In genomic region chr7:16988405-16988804, GRCm38 (mm10) we compare ENCODE assay signal across 9 mouse cellular contexts. TPM values are rescaled to one million over a fixed set of nuclear protein-coding genes. Genes with fewer than 3 reads are reported as not detected.
DNase-seq lines count a peak whose midpoint lies in the region; ATAC-seq and TF ChIP-seq lines count a peak whose summit lies in the region.
"Had no signal": no experiment of that assay in that cellular context is flagged by ENCODE, and none has a peak within 500 bp of the region (broad histone marks: within the 10 kb centered on the region; RNA-seq: fewer than 3 reads in every experiment).

No protein-coding gene starts in this region.

- peak overlapping the region; percentile 44; the same call in 1 of the 2 replicates for H3K27ac ChIP-seq in intestine, embryonic 14.5 days (ENCODE audit: low read depth)
- no peak overlapping the region for H3K27ac ChIP-seq in intestine, postnatal 0 days (ENCODE audit: low read depth, low read length)
- H3K27ac ChIP-seq in forebrain, embryonic 13.5 days: peak overlapping the region; percentile 89
- peak overlapping the region; percentile 60; the same call in 1 of the 2 replicates for H3K27ac ChIP-seq in hindbrain, postnatal 0 days
- peak overlapping the region; percentile 71; the same call in 1 of the 2 replicates for H3K27ac ChIP-seq in midbrain, postnatal 0 days (ENCODE audit: low read depth, low read length)

- no peaks in the 10 kb centered on the region for H3K36me3 ChIP-seq in intestine, embryonic 14.5 days (ENCODE audit: control insufficient read depth, insufficient read depth, low read length)
- no peaks in the 10 kb centered on the region; the same call in 1 of the 2 replicates for H3K36me3 ChIP-seq in intestine, postnatal 0 days (ENCODE audit: control insufficient read depth, insufficient read depth)
- H3K36me3 ChIP-seq in forebrain, embryonic 13.5 days (ENCODE audit: poor library complexity, severe bottlenecking): no peaks in the 10 kb centered on the region
- H3K36me3 ChIP-seq in hindbrain, postnatal 0 days (ENCODE audit: insufficient read depth, low read length): no peaks in the 10 kb centered on the region
- H3K36me3 ChIP-seq in midbrain, postnatal 0 days (ENCODE audit: insufficient read depth, low read length): no peaks in the 10 kb centered on the region
- H3K36me3 ChIP-seq: G1E had no signal

- no peak for TF ChIP-seq CTCF in intestine, postnatal 0 days (IDR thresholded peaks at IDR 0.05; ENCODE audit: low read depth)
- TF ChIP-seq CTCF in hindbrain, postnatal 0 days (IDR thresholded peaks at IDR 0.05; ENCODE audit: low read depth): no peak
- no peak for TF ChIP-seq CTCF in midbrain, postnatal 0 days (IDR thresholded peaks at IDR 0.05)

- no peak for ATAC-seq in intestine, embryonic 14.5 days (replicated peaks; ENCODE audit: low FRiP score, low TSS enrichment, low read depth)
- no peak for ATAC-seq in intestine, postnatal 0 days
- no peak for ATAC-seq in forebrain, embryonic 13.5 days
- no peak for ATAC-seq in hindbrain, postnatal 0 days
- no peak for ATAC-seq in midbrain, postnatal 0 days (ENCODE audit: low FRiP score)

- peaks cover 42% of the 10 kb centered on the region for H3K4me1 ChIP-seq in intestine, embryonic 14.5 days (replicated peaks; ENCODE audit: control insufficient read depth, insufficient read depth, low read length)
- H3K4me1 ChIP-seq in intestine, postnatal 0 days (replicated peaks; ENCODE audit: control insufficient read depth, insufficient read depth, low read length): 0 out of 2 replicates have a peak, but pooled peaks cover 7% of the 10 kb centered on the region
- H3K4me1 ChIP-seq in forebrain, embryonic 13.5 days: peaks cover 56% of the 10 kb centered on the region
- peaks cover 12% of the 10 kb centered on the region; the same call in 1 of the 2 replicates for H3K4me1 ChIP-seq in hindbrain, postnatal 0 days (ENCODE audit: insufficient read depth, low read length)
- H3K4me1 ChIP-seq in midbrain, postnatal 0 days (ENCODE audit: insufficient read depth, low read length): peaks cover 30% of the 10 kb centered on the region

- peak; percentile 81 for DNase-seq in intestine, embryonic 14.5 days (ENCODE audit: low spot score)
- peak; percentile 57 for DNase-seq in hindbrain, postnatal 0 days (ENCODE audit: low spot score)
- peak; percentile 40 for DNase-seq in midbrain, postnatal 0 days (ENCODE audit: low spot score)
- DNase-seq in thymus, postnatal 10 days (ENCODE audit: low spot score in 2 of 2): no peak
- DNase-seq in thymus, adult 18-20 months: no peak
- DNase-seq in left cerebral cortex, adult 9 months (ENCODE audit: low spot score in 2 of 2): no peak

- no peaks in the 10 kb centered on the region for H3K27me3 ChIP-seq in intestine, embryonic 14.5 days (replicated peaks; ENCODE audit: control insufficient read depth, insufficient read depth, low read length)
- H3K27me3 ChIP-seq in intestine, postnatal 0 days (replicated peaks; ENCODE audit: control insufficient read depth, insufficient read depth, low read length): no peaks in the 10 kb centered on the region
- no peaks in the 10 kb centered on the region for H3K27me3 ChIP-seq in forebrain, embryonic 13.5 days
- H3K27me3 ChIP-seq in hindbrain, postnatal 0 days (ENCODE audit: insufficient read depth, low read length): no peaks in the 10 kb centered on the region
- H3K27me3 ChIP-seq in midbrain, postnatal 0 days (ENCODE audit: insufficient read depth, low read length): no peaks in the 10 kb centered on the region

- H3K4me2 ChIP-seq in intestine, embryonic 14.5 days (ENCODE audit: low read length): no peak overlapping the region
- no peak overlapping the region for H3K4me2 ChIP-seq in intestine, postnatal 0 days (replicated peaks; ENCODE audit: low read depth)
- H3K4me2 ChIP-seq in forebrain, embryonic 13.5 days: peak overlapping the region; percentile 36; the same call in 1 of the 2 replicates
- H3K4me2 ChIP-seq in hindbrain, postnatal 0 days (ENCODE audit: low read depth, low read length): no peak overlapping the region
- H3K4me2 ChIP-seq in midbrain, postnatal 0 days (ENCODE audit: low read depth, low read length, poor library complexity, severe bottlenecking): no peak overlapping the region

- no peak overlapping the region for H3K9ac ChIP-seq in intestine, embryonic 14.5 days (ENCODE audit: low read length)
- H3K9ac ChIP-seq in intestine, postnatal 0 days (ENCODE audit: low read depth, low read length): no peak overlapping the region
- no peak overlapping the region for H3K9ac ChIP-seq in forebrain, embryonic 13.5 days
- H3K9ac ChIP-seq in hindbrain, postnatal 0 days (replicated peaks; ENCODE audit: low read length): no peak overlapping the region
- H3K9ac ChIP-seq in midbrain, postnatal 0 days (replicated peaks; ENCODE audit: low read length, poor library complexity, severe bottlenecking): no peak overlapping the region

- 33% methylated on average over 3 of the region's 3 CpGs for WGBS in intestine, embryonic 14.5 days
- 51% methylated on average over 3 of the region's 3 CpGs for WGBS in intestine, postnatal 0 days
- 33% methylated on average over 3 of the region's 3 CpGs for WGBS in forebrain, embryonic 13.5 days
- WGBS in hindbrain, postnatal 0 days: 22% methylated on average over 3 of the region's 3 CpGs
- WGBS in midbrain, postnatal 0 days: 39% methylated on average over 3 of the region's 3 CpGs

- H3K9me3 ChIP-seq in intestine, embryonic 14.5 days (ENCODE audit: control insufficient read depth, low read length): no peaks in the 10 kb centered on the region
- H3K9me3 ChIP-seq in intestine, postnatal 0 days (ENCODE audit: control insufficient read depth): no peaks in the 10 kb centered on the region
- H3K9me3 ChIP-seq in forebrain, embryonic 13.5 days (replicated peaks): no peaks in the 10 kb centered on the region
- H3K9me3 ChIP-seq in hindbrain, postnatal 0 days (ENCODE audit: low read length): no peaks in the 10 kb centered on the region
- H3K9me3 ChIP-seq in midbrain, postnatal 0 days (ENCODE audit: low read length): no peaks in the 10 kb centered on the region
- H3K9me3 ChIP-seq: G1E had no signal

- H3K4me3 ChIP-seq in intestine, embryonic 14.5 days (ENCODE audit: low read depth, low read length): no peak overlapping the region
- H3K4me3 ChIP-seq in intestine, postnatal 0 days (ENCODE audit: low read depth, low read length): no peak overlapping the region
- no peak overlapping the region for H3K4me3 ChIP-seq in forebrain, embryonic 13.5 days
- H3K4me3 ChIP-seq in hindbrain, postnatal 0 days (ENCODE audit: low read length): no peak overlapping the region
- H3K4me3 ChIP-seq in midbrain, postnatal 0 days (ENCODE audit: low read depth, low read length): no peak overlapping the region

RNA-seq across cellular contexts. Expression of gene Ccdc8, which starts 4.1 kb away (rescaled TPM):
- polyA plus RNA-seq in intestine, embryonic 14.5 days (2014; fragmentation: Nextera tagmentation; extraction: Ambion mirVana): 24.1 and 26.0 TPM in 2 replicates
- 3.6 and 4.0 TPM in 2 replicates for polyA plus RNA-seq in intestine, postnatal 0 days (2015; fragmentation: Nextera tagmentation; extraction: Ambion mirVana)
- polyA plus RNA-seq in forebrain, embryonic 13.5 days (2015; fragmentation: Nextera tagmentation; extraction: Ambion mirVana): 6.0 and 8.6 TPM in 2 replicates
- 6.0 and 7.1 TPM in 2 replicates for total RNA-seq in hindbrain, postnatal 0 days (2014; rRNA removed)
- polyA plus RNA-seq in hindbrain, postnatal 0 days (2015; fragmentation: Nextera tagmentation; extraction: Ambion mirVana): 3.0 and 3.6 TPM in 2 replicates
- total RNA-seq in midbrain, postnatal 0 days (2014; rRNA removed): 5.5 and 5.8 TPM in 2 replicates
- 2.0 and 2.5 TPM in 2 replicates for polyA plus RNA-seq in midbrain, postnatal 0 days (2015; fragmentation: Nextera tagmentation; extraction: Ambion mirVana)

RNA-seq across cellular contexts. Expression of gene Gm42372, which starts 5.5 kb away (rescaled TPM):
- polyA plus RNA-seq in intestine, embryonic 14.5 days (2014; fragmentation: Nextera tagmentation; extraction: Ambion mirVana): 0.51 and 0.62 TPM in 2 replicates
- polyA plus RNA-seq in intestine, postnatal 0 days (2015; fragmentation: Nextera tagmentation; extraction: Ambion mirVana): 0.09 and 0.10 TPM in 2 replicates
- 2.5 and 3.0 TPM in 2 replicates for polyA plus RNA-seq in forebrain, embryonic 13.5 days (2015; fragmentation: Nextera tagmentation; extraction: Ambion mirVana)
- 36.9 and 41.7 TPM in 2 replicates for total RNA-seq in hindbrain, postnatal 0 days (2014; rRNA removed)
- 8.2 and 8.9 TPM in 2 replicates for polyA plus RNA-seq in hindbrain, postnatal 0 days (2015; fragmentation: Nextera tagmentation; extraction: Ambion mirVana)
- 48.8 and 49.0 TPM in 2 replicates for total RNA-seq in midbrain, postnatal 0 days (2014; rRNA removed)
- polyA plus RNA-seq in midbrain, postnatal 0 days (2015; fragmentation: Nextera tagmentation; extraction: Ambion mirVana): 9.0 and 9.2 TPM in 2 replicates
- polyA plus RNA-seq: G1E had no signal

RNA-seq across cellular contexts. Expression of gene Pnmal1, which starts 28.9 kb away (rescaled TPM):
- polyA plus RNA-seq in intestine, embryonic 14.5 days (2014; fragmentation: Nextera tagmentation; extraction: Ambion mirVana): 3.7 and 4.1 TPM in 2 replicates
- polyA plus RNA-seq in intestine, postnatal 0 days (2015; fragmentation: Nextera tagmentation; extraction: Ambion mirVana): 2.0 and 2.2 TPM in 2 replicates
- polyA plus RNA-seq in forebrain, embryonic 13.5 days (2015; fragmentation: Nextera tagmentation; extraction: Ambion mirVana): 37.0 and 40.8 TPM in 2 replicates
- total RNA-seq in hindbrain, postnatal 0 days (2014; rRNA removed): 22.7 and 24.3 TPM in 2 replicates
- polyA plus RNA-seq in hindbrain, postnatal 0 days (2015; fragmentation: Nextera tagmentation; extraction: Ambion mirVana): 40.9 and 41.2 TPM in 2 replicates
- 41.2 and 54.0 TPM in 2 replicates for total RNA-seq in midbrain, postnatal 0 days (2014; rRNA removed)
- 64.8 and 65.2 TPM in 2 replicates for polyA plus RNA-seq in midbrain, postnatal 0 days (2015; fragmentation: Nextera tagmentation; extraction: Ambion mirVana)

RNA-seq across cellular contexts. Expression of gene Ppp5c, which starts 39.3 kb away (rescaled TPM):
- 101 and 103 TPM in 2 replicates for polyA plus RNA-seq in intestine, embryonic 14.5 days (2014; fragmentation: Nextera tagmentation; extraction: Ambion mirVana)
- 44.4 and 45.0 TPM in 2 replicates for polyA plus RNA-seq in intestine, postnatal 0 days (2015; fragmentation: Nextera tagmentation; extraction: Ambion mirVana)
- 103 and 113 TPM in 2 replicates for polyA plus RNA-seq in forebrain, embryonic 13.5 days (2015; fragmentation: Nextera tagmentation; extraction: Ambion mirVana)
- total RNA-seq in hindbrain, postnatal 0 days (2014; rRNA removed): 68.9 and 86.0 TPM in 2 replicates
- polyA plus RNA-seq in hindbrain, postnatal 0 days (2015; fragmentation: Nextera tagmentation; extraction: Ambion mirVana): 140 and 143 TPM in 2 replicates
- total RNA-seq in midbrain, postnatal 0 days (2014; rRNA removed): 56.4 and 61.0 TPM in 2 replicates
- 144 and 145 TPM in 2 replicates for polyA plus RNA-seq in midbrain, postnatal 0 days (2015; fragmentation: Nextera tagmentation; extraction: Ambion mirVana)

RNA-seq across cellular contexts. Expression of gene Pnmal2, which starts 43.9 kb away (rescaled TPM):
- 4.1 and 5.3 TPM in 2 replicates for polyA plus RNA-seq in intestine, embryonic 14.5 days (2014; fragmentation: Nextera tagmentation; extraction: Ambion mirVana)
- polyA plus RNA-seq in intestine, postnatal 0 days (2015; fragmentation: Nextera tagmentation; extraction: Ambion mirVana): 3.3 and 3.6 TPM in 2 replicates
- 59.5 and 78.0 TPM in 2 replicates for polyA plus RNA-seq in forebrain, embryonic 13.5 days (2015; fragmentation: Nextera tagmentation; extraction: Ambion mirVana)
- total RNA-seq in hindbrain, postnatal 0 days (2014; rRNA removed): 106 and 118 TPM in 2 replicates
- 138 and 139 TPM in 2 replicates for polyA plus RNA-seq in hindbrain, postnatal 0 days (2015; fragmentation: Nextera tagmentation; extraction: Ambion mirVana)
- total RNA-seq in midbrain, postnatal 0 days (2014; rRNA removed): 155 and 174 TPM in 2 replicates
- 180 and 187 TPM in 2 replicates for polyA plus RNA-seq in midbrain, postnatal 0 days (2015; fragmentation: Nextera tagmentation; extraction: Ambion mirVana)
- polyA plus RNA-seq: G1E had no signal

Comparison
In these comparisons a context has a peak if more than half of its experiments do, and no peak if none do; other contexts are left out.
1. DNase-seq: peak in intestine, embryonic 14.5 days (single experiment), hindbrain, postnatal 0 days (single experiment) and midbrain, postnatal 0 days (single experiment); none in thymus, postnatal 10 days (0 of 2), thymus, adult 18-20 months (0 of 2) and left cerebral cortex, adult 9 months (0 of 2).